Mouse (Mus musculus) heart, adult 2 months (tissue): ENCODE measurements around the gene Mef2c.

ENCODE experiments used
- CTCF ChIP-seq: fragments of 200-600 bp; IDR thresholded peaks from 2 replicates; pipeline ENCODE4 v1.8.1; 2022; ENCODE audit warnings: antibody characterized with exemption, mild to moderate bottlenecking, moderate library complexity
- POLR2A ChIP-seq: fragments of 200-500 bp; IDR thresholded peaks from 2 replicates; pipeline ENCODE4 v1.6.1; 2011; ENCODE audit warnings: mild to moderate bottlenecking, low read depth, low read length, control low read depth; ENCODE audit not compliant: insufficient read depth

DNA sequence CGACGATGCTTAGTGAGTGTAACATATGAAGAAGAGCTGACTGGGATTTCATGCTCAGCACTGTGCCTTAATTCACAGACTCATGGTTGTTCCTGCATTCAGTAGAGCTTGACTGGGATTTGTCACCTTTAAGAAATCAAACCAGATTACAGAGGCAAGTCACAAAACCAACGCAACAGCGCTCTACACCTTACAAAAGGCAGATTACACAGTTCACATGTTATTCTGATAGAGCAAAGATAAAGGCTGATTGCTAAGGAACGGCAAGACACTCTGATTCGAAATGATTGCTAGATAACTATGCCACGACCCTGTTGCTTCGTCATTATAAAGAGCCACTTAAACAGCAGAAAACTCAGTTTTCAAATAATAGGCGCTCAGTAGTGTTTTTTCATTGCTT is 24.1 kb downstream of the Mef2c start:
- TF ChIP-seq CTCF (no peak), POLR2A (no peak)
